In the genomic region with DNA sequence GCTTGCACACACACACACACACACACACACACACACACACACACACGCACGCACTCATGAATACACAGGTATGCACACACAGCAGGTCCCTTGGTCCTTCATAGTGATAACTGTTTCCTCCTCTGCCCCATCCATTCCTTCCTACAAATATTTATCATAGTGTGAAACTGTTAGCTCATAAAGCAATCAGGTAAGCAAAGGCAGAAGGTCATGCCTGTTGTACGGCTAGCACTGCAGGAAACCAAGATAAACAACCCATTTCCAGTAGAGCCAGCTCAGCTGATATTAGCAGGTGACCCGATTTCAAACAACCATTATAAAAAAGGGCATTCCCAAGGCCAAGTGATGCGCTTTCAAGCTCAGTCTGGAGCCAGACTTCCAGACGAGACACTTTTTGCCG, we compare ENCODE assay signal across 29 mouse cellular contexts. TPM values are rescaled to one million over a fixed set of nuclear protein-coding genes. Genes with fewer than 3 reads are reported as not detected.
DNase-seq lines count a peak whose midpoint lies in the region; ATAC-seq and TF ChIP-seq lines count a peak whose summit lies in the region.
"Had no signal": no experiment of that assay in that cellular context is flagged by ENCODE, and none has a peak within 500 bp of the region (broad histone marks: within the 10 kb centered on the region; RNA-seq: fewer than 3 reads in every experiment).

No protein-coding gene starts in this region.

- intact Hi-C loops in heart, postnatal 36 days (cut with DNase I): no loop called here

- 40% methylated on average over 7 of the region's 7 CpGs for WGBS in intestine, embryonic 15.5 days
- 45% methylated on average over 7 of the region's 7 CpGs for WGBS in intestine, embryonic 16.5 days
- WGBS in small intestine, adult 2 months: 22% methylated on average over 7 of the region's 7 CpGs

- no peaks in the 10 kb centered on the region for H3K27me3 ChIP-seq in intestine, embryonic 15.5 days (replicated peaks)
- H3K27me3 ChIP-seq in intestine, embryonic 16.5 days (replicated peaks; ENCODE audit: control insufficient read depth, insufficient read depth, low read length): 0 out of 2 replicates have a peak, but pooled peaks cover 2% of the 10 kb centered on the region
- H3K27me3 ChIP-seq in small intestine, adult 2 months (ENCODE audit: control insufficient read depth, insufficient read depth, low read length): no peaks in the 10 kb centered on the region
- H3K27me3 ChIP-seq: embryonic facial prominence, embryonic 13.5 days; embryonic facial prominence, embryonic 15.5 days; forebrain, embryonic 13.5 days; forebrain, embryonic 15.5 days had no signal

- no peak for TF ChIP-seq CTCF in small intestine, adult 2 months (IDR thresholded peaks at IDR 0.05; ENCODE audit: extremely low read depth, insufficient read length, insufficient replicate concordance, low read depth, low read length)

- H3K27ac ChIP-seq in intestine, embryonic 15.5 days: no peak overlapping the region
- H3K27ac ChIP-seq in intestine, embryonic 16.5 days (ENCODE audit: low read length): peak overlapping the region; percentile 45; the same call in 1 of the 2 replicates
- H3K27ac ChIP-seq in small intestine, adult 2 months (ENCODE audit: insufficient read depth, low read depth, low read length): peak overlapping the region; percentile 63
- H3K27ac ChIP-seq: embryonic facial prominence, embryonic 13.5 days; embryonic facial prominence, embryonic 15.5 days; forebrain, embryonic 10.5 days; forebrain, embryonic 13.5 days; forebrain, embryonic 15.5 days had no signal

- no peak overlapping the region for H3K4me2 ChIP-seq in intestine, embryonic 15.5 days (replicated peaks)
- no peak overlapping the region for H3K4me2 ChIP-seq in intestine, embryonic 16.5 days (ENCODE audit: low read depth, low read length)
- H3K4me2 ChIP-seq: embryonic facial prominence, embryonic 13.5 days; embryonic facial prominence, embryonic 15.5 days; forebrain, embryonic 13.5 days; forebrain, embryonic 15.5 days had no signal

- DNase-seq in heart, postnatal 36 days: no peak
- DNase-seq: adrenal gland, adult 2 months; adrenal gland, postnatal 10 days; adrenal gland, postnatal 25 days; cerebellum, adult 11 months; cerebellum, adult 18-20 months; cerebellum, adult 8-10 months; cerebellum, adult 9-11 months; cerebellum, postnatal 14 days; cerebellum, postnatal 36 days; embryo, embryonic 11 days; forebrain, postnatal 0 days had no signal

- TF ChIP-seq POLR2A in small intestine, adult 2 months (IDR thresholded peaks at IDR 0.05; ENCODE audit: low read depth, low read length): no peak

- no peak overlapping the region for H3K9ac ChIP-seq in intestine, embryonic 15.5 days
- H3K9ac ChIP-seq in intestine, embryonic 16.5 days (ENCODE audit: low read depth, low read length): no peak overlapping the region
- H3K9ac ChIP-seq: embryonic facial prominence, embryonic 13.5 days; embryonic facial prominence, embryonic 15.5 days; forebrain, embryonic 13.5 days; forebrain, embryonic 15.5 days; forebrain, postnatal 0 days had no signal

- H3K9me3 ChIP-seq in intestine, embryonic 15.5 days: no peaks in the 10 kb centered on the region
- H3K9me3 ChIP-seq in intestine, embryonic 16.5 days (ENCODE audit: control insufficient read depth, low read length): no peaks in the 10 kb centered on the region
- H3K9me3 ChIP-seq: embryonic facial prominence, embryonic 13.5 days; embryonic facial prominence, embryonic 15.5 days; forebrain, embryonic 10.5 days; forebrain, embryonic 13.5 days; forebrain, embryonic 15.5 days had no signal

- ATAC-seq in intestine, embryonic 15.5 days: peak; percentile 60
- ATAC-seq in intestine, embryonic 16.5 days: peak; percentile 62
- ATAC-seq in megakaryocyte progenitor cell, adult 5-6 weeks (replicated peaks; ENCODE audit: poor library complexity): no peak
- ATAC-seq: forebrain, embryonic 13.5 days; forebrain, embryonic 15.5 days; forebrain, postnatal 0 days had no signal

- peaks cover 15% of the 10 kb centered on the region for H3K4me1 ChIP-seq in intestine, embryonic 15.5 days (replicated peaks)
- H3K4me1 ChIP-seq in intestine, embryonic 16.5 days (ENCODE audit: control insufficient read depth, insufficient read depth, low read length): peaks cover 6% of the 10 kb centered on the region; the same call in 1 of the 2 replicates
- H3K4me1 ChIP-seq in small intestine, adult 2 months (ENCODE audit: control insufficient read depth, insufficient read depth, insufficient read length, low read length): peaks cover 40% of the 10 kb centered on the region
- H3K4me1 ChIP-seq: forebrain, embryonic 13.5 days; forebrain, embryonic 15.5 days had no signal

- no peak overlapping the region for H3K4me3 ChIP-seq in intestine, embryonic 15.5 days (replicated peaks)
- no peak overlapping the region for H3K4me3 ChIP-seq in intestine, embryonic 16.5 days (ENCODE audit: low read length)
- no peak overlapping the region for H3K4me3 ChIP-seq in small intestine, adult 2 months (ENCODE audit: low read depth, low read length)
- H3K4me3 ChIP-seq: embryonic facial prominence, embryonic 13.5 days; embryonic facial prominence, embryonic 15.5 days; erythroblast, embryonic 14.5 days; forebrain, embryonic 10.5 days; forebrain, embryonic 13.5 days; forebrain, embryonic 15.5 days had no signal

- no peaks in the 10 kb centered on the region for H3K36me3 ChIP-seq in intestine, embryonic 15.5 days
- no peaks in the 10 kb centered on the region for H3K36me3 ChIP-seq in intestine, embryonic 16.5 days (ENCODE audit: control insufficient read depth, insufficient read depth, low read length)
- H3K36me3 ChIP-seq in small intestine, adult 2 months (ENCODE audit: control insufficient read depth, insufficient read depth, low read length): no peaks in the 10 kb centered on the region
- H3K36me3 ChIP-seq: embryonic facial prominence, embryonic 13.5 days; embryonic facial prominence, embryonic 15.5 days; forebrain, embryonic 10.5 days; forebrain, embryonic 15.5 days had no signal

RNA-seq across cellular contexts. Expression of a gene that starts 36.9 kb away (rescaled TPM):
- polyA plus RNA-seq in intestine, embryonic 15.5 days (2015; fragmentation: Nextera tagmentation; extraction: Ambion mirVana): not detected in 2 replicates
- not detected in 2 replicates for polyA plus RNA-seq in intestine, embryonic 16.5 days (2015; fragmentation: Nextera tagmentation; extraction: Ambion mirVana)
- not detected in 2 replicates for polyA plus RNA-seq in small intestine, adult 2 months (2012; rRNA removed)
- total RNA-seq in megakaryocyte progenitor cell, adult 5-6 weeks (2015): not detected in 2 replicates
- not detected in 2 replicates for total RNA-seq in megakaryocyte progenitor cell, adult 5-6 weeks (2017)
- not detected for total RNA-seq in heart, postnatal 36 days (2021)
- total RNA-seq: adrenal gland, adult 2 months; adrenal gland, postnatal 10 days; adrenal gland, postnatal 25 days; adrenal gland, postnatal 4 days; common myeloid progenitor, adult 5-6 weeks; ES-E14; forebrain, postnatal 0 days; MEL had no signal
- polyA plus RNA-seq: adrenal gland, adult 2 months; brain, embryonic 14.5 days; C2C12; embryonic facial prominence, embryonic 11.5 days; embryonic facial prominence, embryonic 13.5 days; embryonic facial prominence, embryonic 15.5 days; erythroblast, embryonic 14.5 days; forebrain, embryonic 10.5 days; forebrain, embryonic 13.5 days; forebrain, embryonic 15.5 days; forebrain, postnatal 0 days had no signal
